Mouse (Mus musculus) embryonic fibroblast, embryonic 13.5 days (primary cell): ENCODE data around the gene Slc9b1. TPM values are rescaled to one million over a fixed set of nuclear protein-coding genes. Genes with fewer than 3 reads are reported as not detected.
A peak's percentile ranks its signal among the peaks of the same experiment; 100 is the strongest.

Experiments
- H3K27ac ChIP-seq: 2 replicates; pipeline ENCODE4 v1.5.1; 2012; ENCODE audit warnings: low read length, control low read depth, inconsistent platforms; ENCODE audit not compliant: insufficient read depth
- H3K4me1 ChIP-seq: 2 replicates; pipeline ENCODE4 v1.6.1; 2011; ENCODE audit warnings: low read length; ENCODE audit not compliant: control insufficient read depth, insufficient read depth
- H3K4me3 ChIP-seq: 2 replicates; pipeline ENCODE4 v1.5.1; 2011; ENCODE audit warnings: mild to moderate bottlenecking, control low read depth, low read length; ENCODE audit not compliant: insufficient read depth
- CTCF ChIP-seq: IDR thresholded peaks from 2 replicates; pipeline ENCODE4 v1.5.1; 2011; ENCODE audit warnings: mild to moderate bottlenecking, control low read depth, low read length, moderate library complexity, borderline replicate concordance; ENCODE audit not compliant: insufficient read depth
- POLR2A ChIP-seq: IDR thresholded peaks from 2 replicates; pipeline ENCODE4 v1.6.1; 2011; ENCODE audit warnings: low read depth, mild to moderate bottlenecking, control low read depth, low read length, moderate library complexity
- polyA plus RNA-seq: library from polyadenylated mRNA; stranded (reverse); fragments of >200 nt; gene quantifications from 2 replicates; pipeline ENCODE4 v1.2.4, GENCODE M21; 2011; ENCODE audit warnings: low read depth; ENCODE audit not compliant: missing spikeins, insufficient read length

The Slc9b1 gene
- polyA plus RNA-seq, 1 experiment, result not detected

DNA sequence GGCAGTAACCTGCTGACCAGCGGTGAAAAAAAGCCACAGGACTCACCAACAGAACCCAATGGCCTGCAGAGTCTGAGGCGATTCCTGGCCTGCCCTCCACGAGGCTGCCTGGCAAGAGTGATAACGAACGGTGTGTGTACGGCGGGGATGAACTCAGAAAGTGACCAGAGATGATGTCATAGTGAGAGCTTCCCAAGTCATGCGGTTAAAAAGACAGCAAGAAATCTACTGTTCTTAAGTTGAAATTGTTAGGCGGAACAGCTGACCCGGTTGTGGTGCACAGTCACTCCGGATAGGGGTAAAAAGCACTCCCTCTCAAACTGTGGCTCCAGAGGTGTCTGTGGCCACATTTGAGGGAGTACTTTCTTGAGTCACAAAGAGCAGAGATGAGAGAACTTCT is 29.5 kb upstream of the Slc9b1 start:
- Histone ChIP-seq H3K27ac (no peak overlapping the region), H3K4me3 (no peak overlapping the region)
- no peak for TF ChIP-seq CTCF
- no peak for TF ChIP-seq POLR2A

GRCm38 (mm10) chr3:135324354-135324753 is 23.5 kb upstream of the Slc9b1 start:
- TF ChIP-seq CTCF, result no peak
- TF ChIP-seq POLR2A, result no peak
- Histone ChIP-seq H3K4me3 (no peak overlapping the region), H3K27ac (no peak overlapping the region), H3K4me1 (no peaks in the 10 kb centered on the region)

More for the DNA sequence above, 29.5 kb upstream of the Slc9b1 start:
- no peaks in the 10 kb centered on the region for H3K4me1 ChIP-seq

GRCm38 (mm10) chr3:135327176-135327575 is 20.7 kb upstream of the Slc9b1 start:
- Histone ChIP-seq H3K4me1 (no peaks in the 10 kb centered on the region), H3K4me3 (no peak overlapping the region), H3K27ac (no peak overlapping the region)
- TF ChIP-seq POLR2A (no peak), CTCF (no peak)

DNA sequence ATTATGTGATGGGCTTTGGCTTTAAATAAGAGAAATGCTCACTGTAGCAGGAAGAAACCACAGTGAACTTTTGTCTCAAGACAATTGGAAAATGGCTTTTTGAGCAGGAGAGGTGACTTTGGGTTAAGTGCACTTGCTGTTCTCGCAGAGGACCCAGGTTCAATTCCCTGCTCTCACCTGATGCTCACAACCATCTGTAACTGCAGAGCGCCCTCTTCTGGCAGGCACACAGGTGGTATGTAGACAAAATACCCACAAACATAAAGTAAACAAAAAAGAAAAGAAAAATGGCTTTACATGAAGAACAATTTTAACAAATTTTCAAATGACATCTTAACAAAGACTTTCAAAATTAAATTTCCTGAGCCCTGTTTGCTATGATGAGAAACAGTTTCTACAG is 20.2 kb upstream of the Slc9b1 start:
- Histone ChIP-seq H3K4me1 (no peaks in the 10 kb centered on the region), H3K27ac (no peak overlapping the region), H3K4me3 (no peak overlapping the region)
- peak; percentile 32; the same call in 1 of the 2 replicates for TF ChIP-seq CTCF
- TF ChIP-seq POLR2A, result no peak

DNA sequence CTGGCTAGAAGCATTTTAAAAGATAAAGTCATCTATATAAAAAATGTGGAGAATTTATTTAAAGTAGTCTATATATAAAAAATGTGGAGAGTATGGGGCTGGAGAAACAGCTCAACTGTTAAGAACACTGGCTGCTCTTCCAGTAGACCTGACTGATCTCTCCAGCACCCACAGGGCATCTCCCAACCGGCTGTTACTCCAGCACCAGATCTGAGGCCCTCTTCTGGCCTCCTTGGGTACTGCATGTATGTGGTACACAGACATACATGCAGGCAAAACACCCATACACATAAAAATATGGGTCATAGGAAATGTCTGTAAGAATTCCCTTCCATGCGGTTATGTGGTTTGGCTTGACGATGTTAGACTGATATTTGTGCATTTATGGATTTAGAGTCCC is 19.3 kb upstream of the Slc9b1 start:
- no peaks in the 10 kb centered on the region for H3K4me1 ChIP-seq
- TF ChIP-seq POLR2A, result no peak
- TF ChIP-seq CTCF, result no peak
- no peak overlapping the region for H3K27ac ChIP-seq
- H3K4me3 ChIP-seq, result no peak overlapping the region

- no peak for TF ChIP-seq CTCF
- no peak for TF ChIP-seq POLR2A
- Histone ChIP-seq H3K4me3 (no peak overlapping the region), H3K27ac (no peak overlapping the region), H3K4me1 (no peaks in the 10 kb centered on the region)
Observed at GRCm38 (mm10) chr3:135332691-135333090, 15.1 kb upstream of the Slc9b1 start.

DNA sequence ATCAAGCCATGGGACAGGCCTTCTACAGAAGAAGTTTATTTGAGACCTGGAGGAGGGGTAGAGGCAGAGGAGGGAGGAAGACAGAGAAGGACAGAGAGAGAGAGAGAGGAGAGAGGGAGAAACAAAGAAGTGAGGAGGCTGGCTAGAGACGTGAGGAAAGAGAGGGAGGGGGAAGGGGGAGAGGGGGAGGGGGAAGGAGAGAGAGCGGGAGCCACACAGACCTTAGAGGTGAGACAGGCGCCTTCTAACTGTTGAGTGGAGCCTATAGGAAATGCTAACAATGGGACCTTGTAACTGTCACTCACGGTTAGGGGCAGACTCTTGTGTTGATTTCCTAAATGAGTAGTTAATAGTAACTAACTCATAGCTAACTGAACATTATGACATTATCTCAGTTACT is 14.1 kb upstream of the Slc9b1 start:
- H3K4me3 ChIP-seq, result no peak overlapping the region
- TF ChIP-seq POLR2A (no peak), CTCF (no peak)
- no peak overlapping the region for H3K27ac ChIP-seq
- no peaks in the 10 kb centered on the region for H3K4me1 ChIP-seq

DNA sequence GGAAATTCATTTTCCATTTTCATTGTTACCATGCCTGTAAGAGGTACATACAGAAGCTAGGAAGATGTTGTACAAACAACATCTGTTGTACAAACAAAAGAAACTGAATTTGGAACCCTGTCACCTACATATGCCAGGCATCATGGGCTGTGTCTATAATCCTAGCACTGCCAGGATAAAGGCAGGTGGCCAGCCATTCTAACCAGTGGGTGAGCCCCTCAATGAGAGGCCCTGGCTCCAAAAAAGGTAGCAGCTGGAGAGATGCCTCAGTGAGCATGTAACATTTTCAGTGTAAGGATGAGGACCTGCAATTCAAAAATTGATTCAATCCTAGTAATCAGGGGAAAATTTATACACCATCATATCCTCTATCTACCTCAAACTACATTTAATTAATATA is 1.2 kb downstream of the Slc9b1 start:
- H3K4me1 ChIP-seq, result no peaks in the 10 kb centered on the region
- no peak overlapping the region for H3K27ac ChIP-seq
- TF ChIP-seq POLR2A (no peak), CTCF (no peak)
- no peak overlapping the region for H3K4me3 ChIP-seq

- Histone ChIP-seq H3K27ac (no peak overlapping the region), H3K4me1 (no peaks in the 10 kb centered on the region), H3K4me3 (no peak overlapping the region)
- no peak for TF ChIP-seq CTCF
- no peak for TF ChIP-seq POLR2A
Observed at GRCm38 (mm10) chr3:135351857-135352256, 4.0 kb downstream of the Slc9b1 start.

GRCm38 (mm10) chr3:135357394-135357793 is 9.6 kb downstream of the Slc9b1 start:
- no peak overlapping the region for H3K27ac ChIP-seq
- no peak overlapping the region for H3K4me3 ChIP-seq
- H3K4me1 ChIP-seq, result no peaks in the 10 kb centered on the region
- TF ChIP-seq POLR2A (no peak), CTCF (no peak)

- TF ChIP-seq POLR2A (no peak), CTCF (no peak)
- Histone ChIP-seq H3K27ac (no peak overlapping the region), H3K4me3 (no peak overlapping the region), H3K4me1 (peaks cover 3% of the 10 kb centered on the region; the same call in 1 of the 2 replicates)
Observed at GRCm38 (mm10) chr3:135375836-135376235, 28.0 kb downstream of the Slc9b1 start.

DNA sequence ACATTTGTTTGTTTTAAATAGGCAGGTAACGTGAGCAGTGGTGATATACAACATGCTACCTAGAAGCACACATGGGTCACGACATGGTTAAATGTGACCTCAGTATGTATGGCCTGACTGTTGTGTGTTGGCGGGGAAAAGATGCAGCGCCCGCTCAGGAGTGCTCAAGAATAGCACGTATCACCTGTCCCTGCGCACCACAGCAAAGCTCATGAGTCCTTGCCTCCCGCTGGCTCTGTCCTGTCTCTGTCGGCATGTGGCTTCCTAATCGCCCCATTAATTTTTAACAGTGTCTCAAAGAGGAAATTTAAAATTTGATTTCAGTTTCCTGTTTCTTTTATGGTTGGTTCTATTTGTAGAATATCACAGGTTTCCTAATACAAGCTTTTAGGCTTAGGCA is 29.6 kb downstream of the Slc9b1 start:
- Histone ChIP-seq H3K27ac (no peak overlapping the region), H3K4me1 (peaks cover 3% of the 10 kb centered on the region; the same call in 1 of the 2 replicates), H3K4me3 (no peak overlapping the region)
- TF ChIP-seq CTCF, result no peak
- TF ChIP-seq POLR2A, result no peak
